In the genomic region with DNA sequence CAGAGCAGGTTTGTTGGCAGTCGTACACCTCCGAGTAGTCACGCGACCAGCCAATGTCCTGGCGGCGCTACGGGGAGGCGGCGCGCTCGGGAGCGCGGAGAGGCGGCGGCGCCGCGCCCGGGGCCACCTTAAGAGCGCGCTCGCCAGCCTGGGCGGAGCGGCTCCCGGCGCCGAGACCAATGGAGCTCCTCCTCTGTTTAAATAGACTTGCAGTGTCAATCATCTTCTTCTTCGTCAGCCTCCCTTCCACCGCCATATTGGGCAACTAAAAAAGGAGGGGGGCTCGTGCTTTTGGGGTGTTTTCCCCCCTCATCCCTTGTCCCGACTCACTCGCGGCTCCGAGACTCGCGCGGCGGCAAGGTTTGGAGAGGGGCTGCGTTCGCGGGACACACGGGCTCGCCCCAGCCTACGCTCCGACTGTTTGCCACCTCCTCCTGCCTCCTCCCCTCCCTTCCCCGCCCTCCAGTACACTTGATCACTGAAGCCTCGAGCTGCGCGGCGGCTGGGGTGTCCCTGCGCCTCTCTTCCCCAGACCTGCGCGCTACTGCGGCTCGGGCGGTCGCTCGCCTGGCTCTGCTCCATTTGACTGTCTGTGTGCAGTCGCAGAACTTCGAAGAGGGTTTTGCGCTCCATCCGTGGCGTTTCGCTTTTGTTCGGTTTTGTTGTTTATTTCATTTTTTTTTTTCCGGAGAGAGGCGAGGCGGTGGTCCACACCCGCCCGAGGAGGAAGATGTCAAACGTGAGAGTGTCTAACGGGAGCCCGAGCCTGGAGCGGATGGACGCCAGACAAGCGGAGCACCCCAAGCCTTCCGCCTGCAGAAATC, we compare ENCODE assay signal across 8 mouse cellular contexts. TPM values are rescaled to one million over a fixed set of nuclear protein-coding genes. Genes with fewer than 3 reads are reported as not detected.
DNase-seq lines count a peak whose midpoint lies in the region; ATAC-seq and TF ChIP-seq lines count a peak whose summit lies in the region.

A gene (plus strand): TSS at position 212 of the 824 bp plus-strand sequence.

- no peaks in the 10 kb centered on the region for H3K27me3 ChIP-seq in C2C12 (ENCODE audit: control insufficient read depth, insufficient read depth, insufficient read length)
- no peaks in the 10 kb centered on the region for H3K27me3 ChIP-seq in kidney, embryonic 14.5 days (ENCODE audit: control insufficient read depth, insufficient read depth, low read length)
- H3K27me3 ChIP-seq in limb, embryonic 14.5 days (ENCODE audit: control insufficient read depth, insufficient read depth, low read length) = no peaks in the 10 kb centered on the region
- H3K27me3 ChIP-seq in midbrain, embryonic 16.5 days (ENCODE audit: control insufficient read depth, insufficient read depth, low read depth, low read length) = no peaks in the 10 kb centered on the region

- H3K4me1 ChIP-seq in embryonic fibroblast, embryonic 13.5 days (ENCODE audit: control insufficient read depth, insufficient read depth, low read length) = no peaks in the 10 kb centered on the region
- H3K4me1 ChIP-seq in kidney, embryonic 14.5 days (ENCODE audit: control insufficient read depth, insufficient read depth, low read length) = peaks cover 7% of the 10 kb centered on the region; the same call in 1 of the 2 replicates
- peaks cover 31% of the 10 kb centered on the region for H3K4me1 ChIP-seq in limb, embryonic 14.5 days (ENCODE audit: control insufficient read depth, insufficient read depth, low read length)
- H3K4me1 ChIP-seq in midbrain, embryonic 16.5 days (ENCODE audit: control insufficient read depth, insufficient read depth, low read length) = peaks cover 30% of the 10 kb centered on the region

- peak within 1 kb of the TSS; percentile 94 for H3K4me2 ChIP-seq in kidney, embryonic 14.5 days (replicated peaks; ENCODE audit: low read depth, low read length)
- H3K4me2 ChIP-seq in limb, embryonic 14.5 days (replicated peaks; ENCODE audit: low read depth, low read length, severe bottlenecking) = peak within 1 kb of the TSS; percentile 88
- peak within 1 kb of the TSS; percentile 93 for H3K4me2 ChIP-seq in midbrain, embryonic 16.5 days (ENCODE audit: low read length)

- ATAC-seq in kidney, embryonic 14.5 days (ENCODE audit: low FRiP score, low TSS enrichment) = peak; percentile 95
- peak; percentile 94 for ATAC-seq in limb, embryonic 14.5 days (ENCODE audit: low FRiP score, low read depth)
- peak; percentile 97 for ATAC-seq in midbrain, embryonic 16.5 days

- H3K79me3 ChIP-seq in C2C12 (ENCODE audit: low read depth) = peaks cover 48% of the 10 kb centered on the region

- peak within 1 kb of the TSS; percentile 83 for H3K9ac ChIP-seq in kidney, embryonic 14.5 days (ENCODE audit: low read depth, low read length)
- H3K9ac ChIP-seq in limb, embryonic 14.5 days (ENCODE audit: low read depth, low read length, severe bottlenecking) = peak within 1 kb of the TSS; percentile 87
- peak within 1 kb of the TSS; percentile 89 for H3K9ac ChIP-seq in midbrain, embryonic 16.5 days (ENCODE audit: low read depth, low read length)

- peak within 1 kb of the TSS; percentile 92 for H3ac ChIP-seq in C2C12 (ENCODE audit: control insufficient read depth, insufficient read length, low read depth)

- under 1% methylated on average over 77 of the region's 77 CpGs for WGBS in kidney, embryonic 14.5 days
- WGBS in limb, embryonic 14.5 days = under 1% methylated on average over 69 of the region's 77 CpGs
- under 1% methylated on average over 75 of the region's 77 CpGs for WGBS in midbrain, embryonic 16.5 days

- peak within 1 kb of the TSS; percentile 88 for H3K27ac ChIP-seq in embryonic fibroblast, embryonic 13.5 days (ENCODE audit: insufficient read depth, low read length)
- peak within 1 kb of the TSS; percentile 95 for H3K27ac ChIP-seq in kidney, embryonic 14.5 days (ENCODE audit: low read depth, low read length)
- peak within 1 kb of the TSS; percentile 94 for H3K27ac ChIP-seq in limb, embryonic 14.5 days (replicated peaks; ENCODE audit: low read depth, low read length)
- H3K27ac ChIP-seq in midbrain, embryonic 16.5 days (ENCODE audit: low read length) = peak within 1 kb of the TSS; percentile 98

- TF ChIP-seq CTCF in C2C12 (IDR thresholded peaks at IDR 0.05; ENCODE audit: control insufficient read depth, insufficient read depth, insufficient read length) = no peak
- TF ChIP-seq CTCF in embryonic fibroblast, embryonic 13.5 days (IDR thresholded peaks at IDR 0.05; ENCODE audit: borderline replicate concordance, insufficient read depth, low read length) = no peak

- no peaks in the 10 kb centered on the region for H3K9me3 ChIP-seq in kidney, embryonic 14.5 days (ENCODE audit: control insufficient read depth, low read length)
- no peaks in the 10 kb centered on the region for H3K9me3 ChIP-seq in limb, embryonic 14.5 days (ENCODE audit: control insufficient read depth, low read length)
- H3K9me3 ChIP-seq in midbrain, embryonic 16.5 days (replicated peaks; ENCODE audit: control insufficient read depth, low read length, poor library complexity, severe bottlenecking) = no peaks in the 10 kb centered on the region

- peak; percentile 98 for DNase-seq in brain, adult 2 months (ENCODE audit: low read depth, low spot score)
- DNase-seq in heart, adult 9 months (ENCODE audit: low spot score in 2 of 2) = peak; percentile 95 to 96
- DNase-seq in limb, embryonic 14.5 days (ENCODE audit: low spot score) = peak; percentile 93
- DNase-seq in spleen, postnatal 10 days (ENCODE audit: low spot score in 2 of 2) = peak; percentile 90

- peak; percentile 96 for TF ChIP-seq POLR2A in embryonic fibroblast, embryonic 13.5 days (IDR thresholded peaks at IDR 0.05; ENCODE audit: low read depth, low read length)
- no peak for TF ChIP-seq POLR2A in limb, embryonic 14.5 days (IDR thresholded peaks at IDR 0.05; ENCODE audit: borderline replicate concordance, extremely low read depth, insufficient read depth, insufficient read length)

- H3K79me2 ChIP-seq in C2C12 (ENCODE audit: control insufficient read depth, insufficient read depth) = peaks cover 51% of the 10 kb centered on the region

- peaks cover 31% of the 10 kb centered on the region for H3K36me3 ChIP-seq in C2C12 (ENCODE audit: control insufficient read depth, insufficient read depth)
- H3K36me3 ChIP-seq in kidney, embryonic 14.5 days (ENCODE audit: control insufficient read depth, insufficient read depth, low read length) = peaks cover 10% of the 10 kb centered on the region; the same call in 1 of the 2 replicates
- peaks cover 15% of the 10 kb centered on the region for H3K36me3 ChIP-seq in limb, embryonic 14.5 days (ENCODE audit: control insufficient read depth, insufficient read depth, low read length)
- H3K36me3 ChIP-seq in midbrain, embryonic 16.5 days (ENCODE audit: control insufficient read depth, insufficient read depth, low read length) = no peaks in the 10 kb centered on the region

- peak within 1 kb of the TSS; percentile 79 for H3K4me3 ChIP-seq in C2C12 (ENCODE audit: insufficient read depth, poor library complexity, severe bottlenecking)
- peak within 1 kb of the TSS; percentile 96 for H3K4me3 ChIP-seq in embryonic fibroblast, embryonic 13.5 days (ENCODE audit: insufficient read depth, low read length)
- H3K4me3 ChIP-seq in kidney, embryonic 14.5 days (ENCODE audit: low read length) = peak within 1 kb of the TSS; percentile 94
- H3K4me3 ChIP-seq in limb, embryonic 14.5 days (replicated peaks; ENCODE audit: low read length) = peak within 1 kb of the TSS; percentile 84
- peak within 1 kb of the TSS; percentile 91 for H3K4me3 ChIP-seq in midbrain, embryonic 16.5 days (ENCODE audit: low read depth, low read length)

TF ChIP-seq in C2C12, 6 proteins besides CTCF, POLR2A, EP300 and RAD21:
- TF ChIP-seq MYOD1 (IDR thresholded peaks at IDR 0.05; ENCODE audit: control insufficient read depth, insufficient read length, low read depth) (no peak), MAX (IDR thresholded peaks at IDR 0.05) (peak; percentile 25), MYOG (IDR thresholded peaks at IDR 0.05; ENCODE audit: control insufficient read depth, extremely low read depth, insufficient read length) (no peak), FOSL1 (IDR thresholded peaks at IDR 0.05; ENCODE audit: insufficient read depth, low read length, poor library complexity, severe bottlenecking) (no peak), USF1 (IDR thresholded peaks at IDR 0.05; ENCODE audit: low read depth) (no peak), CEBPB (IDR thresholded peaks at IDR 0.05; ENCODE audit: low read depth) (peak; percentile 40)
TF ChIP-seq in C2C12: peak in this region for 2.

RNA-seq across cellular contexts. Expression of the gene that starts here (rescaled TPM):
- polyA plus RNA-seq in C2C12 (2012; fragmentation: generic; extraction: Trizol) = 15.8 TPM
- polyA plus RNA-seq in embryonic fibroblast, embryonic 13.5 days (2011; ENCODE audit: insufficient read length, low read depth, missing spikeins) = 34.1 and 59.8 TPM in 2 replicates
- 14.5 and 15.3 TPM in 2 replicates for polyA plus RNA-seq in kidney, embryonic 14.5 days (2014; fragmentation: Nextera tagmentation; extraction: Ambion mirVana)
- 29.8 and 30.3 TPM in 2 replicates for polyA plus RNA-seq in limb, embryonic 14.5 days (2012; rRNA removed)
- 18.3 and 18.8 TPM in 2 replicates for polyA plus RNA-seq in limb, embryonic 14.5 days (2014; fragmentation: Nextera tagmentation; extraction: Ambion mirVana)
- 20.7 and 22.6 TPM in 2 replicates for polyA plus RNA-seq in midbrain, embryonic 16.5 days (2015; fragmentation: Nextera tagmentation; extraction: Ambion mirVana)

Comparison
In these comparisons a context has a peak if more than half of its experiments do, and no peak if none do; other contexts are left out.
1. Peak in every context shown above with its lines: DNase-seq, ATAC-seq, H3K4me3 ChIP-seq and H3K27ac ChIP-seq.